Mouse (Mus musculus): ENCODE data around the gene Lcp1. TPM values are rescaled to one million over a fixed set of nuclear protein-coding genes. Genes with fewer than 3 reads are reported as not detected.

Gene Lcp1
- polyA plus RNA-seq, 1 experiment, result 0.01 TPM

GRCm38 (mm10) chr14:75218843-75219242 lies 87.9 kb downstream of the Lcp1 start:
- no peak overlapping the region for H3ac ChIP-seq (ENCODE audit: control insufficient read depth, insufficient read length, low read depth)
- no peaks in the 10 kb centered on the region for H3K79me3 ChIP-seq (ENCODE audit: low read depth)
- TF ChIP-seq FOSL1 (IDR thresholded peaks at IDR 0.05; ENCODE audit: insufficient read depth, low read length, poor library complexity, severe bottlenecking), result no peak
- TF ChIP-seq MYOG (IDR thresholded peaks at IDR 0.05; ENCODE audit: control insufficient read depth, extremely low read depth, insufficient read length), result no peak
- no peak for TF ChIP-seq MAX (IDR thresholded peaks at IDR 0.05)
- no peaks in the 10 kb centered on the region for H3K36me3 ChIP-seq (ENCODE audit: control insufficient read depth, insufficient read depth)
- no peak overlapping the region for H3K4me3 ChIP-seq (ENCODE audit: insufficient read depth, poor library complexity, severe bottlenecking)
- peaks cover 21% of the 10 kb centered on the region for H3K27me3 ChIP-seq (ENCODE audit: control insufficient read depth, insufficient read depth, insufficient read length)
- no peaks in the 10 kb centered on the region for H3K79me2 ChIP-seq (ENCODE audit: control insufficient read depth, insufficient read depth)

GRCm38 (mm10) chr14:75219250-75219913 lies 88.5 kb downstream of the Lcp1 start:
- Histone ChIP-seq H3K36me3 (ENCODE audit: control insufficient read depth, insufficient read depth) (no peaks in the 10 kb centered on the region), H3K79me2 (ENCODE audit: control insufficient read depth, insufficient read depth) (no peaks in the 10 kb centered on the region), H3K27me3 (ENCODE audit: control insufficient read depth, insufficient read depth, insufficient read length) (peaks cover 16% of the 10 kb centered on the region), H3K4me3 (ENCODE audit: insufficient read depth, poor library complexity, severe bottlenecking) (no peak overlapping the region), H3ac (ENCODE audit: control insufficient read depth, insufficient read length, low read depth) (no peak overlapping the region), H3K79me3 (ENCODE audit: low read depth) (no peaks in the 10 kb centered on the region)
- TF ChIP-seq MYOD1 (IDR thresholded peaks at IDR 0.05; ENCODE audit: control insufficient read depth, insufficient read length, low read depth) (no peak), CTCF (IDR thresholded peaks at IDR 0.05; ENCODE audit: control insufficient read depth, insufficient read depth, insufficient read length) (no peak), MYOG (IDR thresholded peaks at IDR 0.05; ENCODE audit: control insufficient read depth, extremely low read depth, insufficient read length) (no peak), CEBPB (IDR thresholded peaks at IDR 0.05; ENCODE audit: low read depth) (no peak), MAX (IDR thresholded peaks at IDR 0.05) (no peak), FOSL1 (IDR thresholded peaks at IDR 0.05; ENCODE audit: insufficient read depth, low read length, poor library complexity, severe bottlenecking) (no peak), USF1 (IDR thresholded peaks at IDR 0.05; ENCODE audit: low read depth) (no peak)

- H3ac ChIP-seq (ENCODE audit: control insufficient read depth, insufficient read length, low read depth), result no peak overlapping the region
- H3K27me3 ChIP-seq (ENCODE audit: control insufficient read depth, insufficient read depth, insufficient read length), result peaks cover 4% of the 10 kb centered on the region
- TF ChIP-seq MAX (IDR thresholded peaks at IDR 0.05), result no peak
- no peak for TF ChIP-seq MYOD1 (IDR thresholded peaks at IDR 0.05; ENCODE audit: control insufficient read depth, insufficient read length, low read depth)
- no peak for TF ChIP-seq MYOG (IDR thresholded peaks at IDR 0.05; ENCODE audit: control insufficient read depth, extremely low read depth, insufficient read length)
- TF ChIP-seq CTCF (IDR thresholded peaks at IDR 0.05; ENCODE audit: control insufficient read depth, insufficient read depth, insufficient read length), result no peak
- no peak for TF ChIP-seq USF1 (IDR thresholded peaks at IDR 0.05; ENCODE audit: low read depth)
- no peak for TF ChIP-seq CEBPB (IDR thresholded peaks at IDR 0.05; ENCODE audit: low read depth)
- TF ChIP-seq FOSL1 (IDR thresholded peaks at IDR 0.05; ENCODE audit: insufficient read depth, low read length, poor library complexity, severe bottlenecking), result no peak
- H3K79me2 ChIP-seq (ENCODE audit: control insufficient read depth, insufficient read depth), result no peaks in the 10 kb centered on the region
- H3K4me3 ChIP-seq (ENCODE audit: insufficient read depth, poor library complexity, severe bottlenecking), result no peak overlapping the region
- no peaks in the 10 kb centered on the region for H3K79me3 ChIP-seq (ENCODE audit: low read depth)
- H3K36me3 ChIP-seq (ENCODE audit: control insufficient read depth, insufficient read depth), result no peaks in the 10 kb centered on the region
Measured at GRCm38 (mm10) chr14:75222386-75222785, 91.5 kb downstream of the Lcp1 start.

GRCm38 (mm10) chr14:75227453-75228084 lies 96.7 kb downstream of the Lcp1 start:
- Histone ChIP-seq H3K79me2 (ENCODE audit: control insufficient read depth, insufficient read depth) (no peaks in the 10 kb centered on the region), H3K79me3 (ENCODE audit: low read depth) (no peaks in the 10 kb centered on the region), H3ac (ENCODE audit: control insufficient read depth, insufficient read length, low read depth) (no peak overlapping the region), H3K36me3 (ENCODE audit: control insufficient read depth, insufficient read depth) (no peaks in the 10 kb centered on the region), H3K4me3 (ENCODE audit: insufficient read depth, poor library complexity, severe bottlenecking) (no peak overlapping the region), H3K27me3 (ENCODE audit: control insufficient read depth, insufficient read depth, insufficient read length) (no peaks in the 10 kb centered on the region)
- TF ChIP-seq FOSL1 (IDR thresholded peaks at IDR 0.05; ENCODE audit: insufficient read depth, low read length, poor library complexity, severe bottlenecking) (no peak), USF1 (IDR thresholded peaks at IDR 0.05; ENCODE audit: low read depth) (no peak), CEBPB (IDR thresholded peaks at IDR 0.05; ENCODE audit: low read depth) (no peak), MYOD1 (IDR thresholded peaks at IDR 0.05; ENCODE audit: control insufficient read depth, insufficient read length, low read depth) (no peak), MAX (IDR thresholded peaks at IDR 0.05) (no peak), MYOG (IDR thresholded peaks at IDR 0.05; ENCODE audit: control insufficient read depth, extremely low read depth, insufficient read length) (no peak)

GRCm38 (mm10) chr14:75229834-75230233 lies 98.9 kb downstream of the Lcp1 start:
- H3K4me3 ChIP-seq (ENCODE audit: insufficient read depth, poor library complexity, severe bottlenecking), result no peak overlapping the region
- H3K27me3 ChIP-seq (ENCODE audit: control insufficient read depth, insufficient read depth, insufficient read length), result no peaks in the 10 kb centered on the region
- no peaks in the 10 kb centered on the region for H3K79me3 ChIP-seq (ENCODE audit: low read depth)
- H3K79me2 ChIP-seq (ENCODE audit: control insufficient read depth, insufficient read depth), result no peaks in the 10 kb centered on the region
- H3ac ChIP-seq (ENCODE audit: control insufficient read depth, insufficient read length, low read depth), result no peak overlapping the region
- no peak for TF ChIP-seq MAX (IDR thresholded peaks at IDR 0.05)
- no peak for TF ChIP-seq MYOG (IDR thresholded peaks at IDR 0.05; ENCODE audit: control insufficient read depth, extremely low read depth, insufficient read length)
- TF ChIP-seq CEBPB (IDR thresholded peaks at IDR 0.05; ENCODE audit: low read depth), result no peak
- no peak for TF ChIP-seq USF1 (IDR thresholded peaks at IDR 0.05; ENCODE audit: low read depth)
- TF ChIP-seq FOSL1 (IDR thresholded peaks at IDR 0.05; ENCODE audit: insufficient read depth, low read length, poor library complexity, severe bottlenecking), result no peak
- TF ChIP-seq MYOD1 (IDR thresholded peaks at IDR 0.05; ENCODE audit: control insufficient read depth, insufficient read length, low read depth), result no peak
- no peaks in the 10 kb centered on the region for H3K36me3 ChIP-seq (ENCODE audit: control insufficient read depth, insufficient read depth)

Measured in C2C12 (cell line).